Mouse (Mus musculus): ENCODE data around the gene Cd52.

- TF ChIP-seq CTCF (IDR thresholded peaks at IDR 0.05) (no peak), POLR2A (IDR thresholded peaks at IDR 0.05; ENCODE audit: insufficient read depth, low read depth, low read length) (no peak)
These were observed 53.4 kb downstream of the Cd52 start for GRCm38 (mm10) chr4:134041317-134042123.

All from heart, adult 2 months (tissue).